Mouse (Mus musculus) testis, adult 2 months (tissue): ENCODE measurements around the gene Nucb1. TPM values are rescaled to one million over a fixed set of nuclear protein-coding genes. Genes with fewer than 3 reads are reported as not detected.
A peak's percentile ranks its signal among the peaks of the same experiment; 100 is the strongest.
"Not testable (repeated sequence)": the region's sequence is repeated elsewhere in the genome, so short reads cannot be mapped to it uniquely, and the experiment has no call there.

Experiments used
- H3K27ac ChIP-seq: fragments of 200-500 bp; 2 replicates; pipeline ENCODE4 v1.5.1; 2012; ENCODE audit warnings: low read depth, low read length; ENCODE audit not compliant: control insufficient read depth, insufficient read depth
- H3K27me3 ChIP-seq: fragments of 200-500 bp; 2 replicates; pipeline ENCODE4 v1.6.1; 2012; ENCODE audit warnings: mild to moderate bottlenecking, low read length, moderate library complexity; ENCODE audit not compliant: control insufficient read depth, insufficient read depth
- H3K36me3 ChIP-seq: fragments of 200-500 bp; 2 replicates; pipeline ENCODE4 v1.6.1; 2012; ENCODE audit warnings: mild to moderate bottlenecking, low read length; ENCODE audit not compliant: control insufficient read depth, insufficient read depth
- H3K4me1 ChIP-seq: fragments of 200-500 bp; 2 replicates; pipeline ENCODE4 v1.6.1; 2012; ENCODE audit warnings: low read length; ENCODE audit not compliant: control insufficient read depth, insufficient read depth
- H3K4me3 ChIP-seq: fragments of 200-500 bp; 2 replicates; pipeline ENCODE4 v1.5.1; 2012; ENCODE audit warnings: low read depth, mild to moderate bottlenecking, low read length, moderate library complexity, mixed read lengths; ENCODE audit not compliant: control insufficient read depth
- CTCF ChIP-seq: fragments of 200-500 bp; IDR thresholded peaks from 2 replicates; pipeline ENCODE4 v1.5.1; 2012; ENCODE audit warnings: low read depth, mild to moderate bottlenecking, inconsistent platforms, low read length, moderate library complexity; ENCODE audit not compliant: control insufficient read depth, insufficient read depth, insufficient replicate concordance
- POLR2A ChIP-seq: fragments of 200-500 bp; IDR thresholded peaks from 2 replicates; pipeline ENCODE4 v1.6.1; 2012; ENCODE audit warnings: low read depth, mild to moderate bottlenecking, inconsistent platforms, low read length, moderate library complexity; ENCODE audit not compliant: control insufficient read depth
- polyA plus RNA-seq: library from polyadenylated mRNA; depleted of rRNA; stranded (reverse); fragments of >200 nt; gene quantifications from 2 replicates; pipeline ENCODE4 v1.2.3, GENCODE M21; 2012

The Nucb1 gene
- polyA plus RNA-seq, 1 experiment = 76.4 TPM

DNA sequence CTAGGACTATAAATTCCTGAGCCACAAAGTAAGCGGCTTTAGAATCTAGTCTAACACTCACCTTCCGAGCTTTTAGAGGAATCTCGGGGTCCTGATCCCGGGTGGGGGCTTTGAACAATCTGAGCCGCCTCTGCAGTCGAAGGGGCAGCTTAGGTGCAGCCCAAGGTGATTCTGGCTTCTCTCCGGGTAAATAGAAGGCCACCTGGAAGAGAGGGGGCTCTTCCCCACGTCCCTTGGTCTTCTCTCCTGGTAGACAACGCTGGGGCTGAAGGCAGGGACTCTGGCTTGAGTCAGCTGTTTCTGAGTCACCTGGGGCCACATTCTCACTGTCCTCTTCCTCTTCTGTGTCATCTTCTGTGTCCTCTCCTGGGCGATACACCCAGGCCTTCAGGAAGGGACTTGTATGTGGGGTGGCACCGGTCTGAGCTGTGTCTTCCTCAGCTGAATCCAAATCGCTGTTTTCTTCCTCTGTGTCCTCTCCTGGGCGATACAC is 13.5 kb upstream of the Nucb1 start:
- Histone ChIP-seq H3K36me3 (no peaks in the 10 kb centered on the region), H3K4me3 (no peak overlapping the region), H3K4me1 (peaks cover 13% of the 10 kb centered on the region), H3K27ac (no peak overlapping the region), H3K27me3 (no peaks in the 10 kb centered on the region)
- TF ChIP-seq POLR2A = no peak
- no peak for TF ChIP-seq CTCF

DNA sequence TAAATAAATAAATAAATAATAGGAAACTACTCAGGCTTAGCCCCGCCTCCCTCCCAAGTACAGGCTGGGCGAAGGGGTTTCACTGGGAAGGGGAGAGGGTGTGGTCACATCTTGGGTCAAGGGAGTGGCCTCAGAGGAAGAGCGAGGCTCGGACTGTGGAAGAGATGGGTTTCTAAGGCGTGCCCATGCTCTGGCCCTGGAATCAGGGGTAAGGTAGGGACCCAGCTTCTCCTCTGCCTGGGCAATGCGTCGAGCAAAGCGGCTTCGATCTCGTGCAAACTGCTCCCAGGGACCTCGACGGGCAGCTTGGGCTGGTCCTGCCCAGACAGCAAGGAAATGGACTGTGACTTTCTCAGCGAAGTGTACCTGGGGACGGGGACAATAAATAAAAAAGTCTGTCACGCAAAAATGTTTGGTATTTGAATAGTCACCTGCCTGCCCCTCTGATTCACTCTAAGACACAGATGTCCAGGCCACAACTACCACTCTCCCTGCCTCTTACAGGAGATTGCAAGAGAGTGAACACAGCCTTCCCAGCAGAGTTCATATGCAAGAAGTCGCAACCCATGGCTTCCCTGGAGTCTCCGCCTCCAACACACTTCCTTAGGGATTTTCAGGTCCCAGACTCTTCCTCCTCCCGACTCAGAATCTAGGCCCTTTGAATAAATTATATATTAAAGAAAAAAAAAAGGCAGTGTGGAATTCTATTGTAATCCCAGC is 12.9 kb upstream of the Nucb1 start:
- Histone ChIP-seq H3K4me3 (no peak overlapping the region), H3K36me3 (no peaks in the 10 kb centered on the region), H3K27ac (no peak overlapping the region), H3K4me1 (peaks cover 13% of the 10 kb centered on the region), H3K27me3 (no peaks in the 10 kb centered on the region)
- TF ChIP-seq CTCF (no peak), POLR2A (no peak)

DNA sequence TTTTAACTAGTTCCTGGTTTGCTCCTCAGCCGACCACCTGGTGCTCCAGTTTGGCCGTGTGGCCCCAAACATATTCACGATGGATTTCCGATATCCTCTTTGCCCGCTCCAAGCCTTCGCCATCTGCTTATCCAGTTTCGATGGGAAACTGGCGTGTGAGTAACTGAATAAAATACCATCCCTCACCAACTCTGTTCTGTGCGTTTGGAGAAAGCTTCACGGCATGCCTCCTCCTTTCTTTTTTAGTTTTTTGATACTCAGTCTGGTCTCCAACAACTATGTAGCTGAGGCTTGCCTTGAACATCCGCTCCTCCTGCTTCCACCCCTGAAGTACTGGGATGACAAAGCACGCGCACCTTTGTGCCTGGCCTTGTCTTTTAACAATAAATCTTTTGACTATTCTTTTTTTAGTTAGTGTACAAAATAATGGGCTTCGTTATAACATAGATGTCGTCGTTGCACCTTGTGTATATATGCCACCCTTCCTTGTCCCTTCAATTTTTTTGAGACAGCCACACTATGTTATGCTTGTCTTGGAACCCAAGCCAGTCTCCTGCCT is 12.1 kb upstream of the Nucb1 start:
- Histone ChIP-seq H3K4me3 (peak overlapping the region; percentile 88), H3K27me3 (no peaks in the 10 kb centered on the region), H3K36me3 (no peaks in the 10 kb centered on the region), H3K27ac (peak overlapping the region; percentile 5; the same call in 1 of the 2 replicates), H3K4me1 (peaks cover 13% of the 10 kb centered on the region)
- TF ChIP-seq POLR2A = no peak
- no peak for TF ChIP-seq CTCF

DNA sequence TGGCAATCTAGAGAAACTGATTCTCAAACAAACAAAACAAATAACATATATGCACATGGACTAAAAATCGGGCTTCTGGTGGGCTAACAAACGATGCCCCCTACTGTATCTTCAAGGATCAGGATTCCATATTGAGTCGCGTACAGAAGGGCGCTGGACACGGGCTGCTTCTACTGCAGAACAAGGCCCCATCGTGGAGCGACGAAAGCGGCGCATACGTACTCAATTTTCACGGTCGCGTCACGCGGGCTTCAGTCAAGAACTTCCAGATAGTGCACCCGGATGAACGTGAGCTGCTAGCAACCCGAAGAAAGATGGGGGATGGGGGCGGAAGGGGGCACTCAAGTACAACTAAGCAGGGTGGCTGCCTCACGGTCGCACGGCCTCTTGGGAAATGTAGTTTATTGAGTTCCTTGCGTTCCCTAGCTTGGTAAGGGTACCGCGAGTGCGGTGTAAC is 11.6 kb upstream of the Nucb1 start:
- H3K4me1 ChIP-seq = peaks cover 13% of the 10 kb centered on the region
- peak overlapping the region; percentile 88 for H3K4me3 ChIP-seq
- no peaks in the 10 kb centered on the region for H3K27me3 ChIP-seq
- peak; percentile 20; the same call in 1 of the 2 replicates for TF ChIP-seq POLR2A
- no peak for TF ChIP-seq CTCF
- no peaks in the 10 kb centered on the region for H3K36me3 ChIP-seq
- peak overlapping the region; percentile 61 for H3K27ac ChIP-seq

DNA sequence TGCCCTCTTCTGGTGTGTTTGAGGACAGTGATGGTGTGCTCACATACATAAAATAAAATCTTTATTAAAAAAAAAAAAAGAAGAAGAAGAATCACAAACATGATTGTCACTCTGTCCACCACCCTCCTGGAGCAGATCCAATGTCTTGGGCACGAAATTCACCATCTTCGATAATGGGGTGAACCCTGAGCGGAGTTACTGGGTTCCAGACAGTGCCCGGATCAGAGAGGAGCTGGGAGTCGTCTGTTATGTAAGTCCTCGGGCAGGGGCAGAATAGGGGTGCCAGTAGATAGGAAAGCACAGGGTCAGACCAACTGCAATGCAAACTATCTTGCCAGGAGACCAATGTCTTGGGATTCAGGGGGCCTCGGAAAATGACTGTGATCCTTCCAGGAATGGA is 10.4 kb upstream of the Nucb1 start:
- H3K27me3 ChIP-seq = no peaks in the 10 kb centered on the region
- TF ChIP-seq CTCF (no peak), POLR2A (no peak)
- H3K4me1 ChIP-seq = peaks cover 15% of the 10 kb centered on the region; the same call in 1 of the 2 replicates
- peak overlapping the region; percentile 10; the same call in 1 of the 2 replicates for H3K4me3 ChIP-seq
- no peak overlapping the region for H3K27ac ChIP-seq
- no peaks in the 10 kb centered on the region for H3K36me3 ChIP-seq

DNA sequence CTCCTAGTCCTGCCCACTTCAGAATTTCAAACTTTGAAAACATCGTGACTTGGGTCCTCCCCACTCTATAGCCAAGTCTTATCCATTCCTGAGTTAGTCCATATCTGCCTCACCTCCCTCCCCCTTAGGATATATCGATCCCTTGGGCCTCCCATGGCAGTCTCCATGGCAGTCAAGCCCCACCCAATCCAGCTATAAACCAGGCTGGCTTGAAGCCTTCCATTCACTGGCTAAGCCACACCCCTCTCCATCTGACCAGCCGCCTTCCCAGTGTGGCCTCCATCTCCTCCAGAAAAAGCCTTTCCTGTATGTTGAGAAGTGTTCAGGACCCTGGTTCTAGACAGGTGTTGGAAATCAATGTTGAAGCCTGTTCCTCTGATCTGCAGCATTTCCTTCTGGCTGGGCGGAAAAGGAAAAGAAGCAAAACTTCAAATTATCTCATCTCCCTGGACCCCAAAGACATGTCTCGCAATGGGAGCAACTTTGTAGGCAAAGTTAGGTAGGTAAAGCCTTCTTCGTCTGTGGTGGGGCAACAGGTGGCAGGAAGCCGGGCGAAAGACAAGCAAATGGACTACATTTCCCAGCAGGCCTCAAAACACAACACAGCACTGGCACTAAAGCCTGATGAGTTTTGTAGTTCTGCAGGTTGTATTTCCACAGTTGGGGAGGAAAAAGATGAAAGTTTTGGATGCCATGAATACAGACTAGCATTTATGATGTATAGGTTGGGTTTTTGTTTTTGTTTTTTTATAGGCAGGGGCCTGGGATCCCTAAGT is 9.3 kb upstream of the Nucb1 start:
- Histone ChIP-seq H3K4me3 (peak overlapping the region; percentile 78), H3K36me3 (no peaks in the 10 kb centered on the region), H3K4me1 (peaks cover 10% of the 10 kb centered on the region; the same call in 1 of the 2 replicates), H3K27ac (no peak overlapping the region), H3K27me3 (no peaks in the 10 kb centered on the region)
- no peak for TF ChIP-seq POLR2A
- no peak for TF ChIP-seq CTCF

GRCm38 (mm10) chr7:45518618-45519017 is 8.4 kb upstream of the Nucb1 start:
- no peaks in the 10 kb centered on the region for H3K27me3 ChIP-seq
- no peaks in the 10 kb centered on the region for H3K36me3 ChIP-seq
- H3K4me1 ChIP-seq = peaks cover 6% of the 10 kb centered on the region; the same call in 1 of the 2 replicates
- TF ChIP-seq POLR2A (no peak; the same call in 1 of the 2 replicates), CTCF (0 out of 2 replicates have a peak, but pooled peaks have one; percentile 9)
- peak overlapping the region; percentile 78 for H3K4me3 ChIP-seq
- H3K27ac ChIP-seq = no peak overlapping the region

DNA sequence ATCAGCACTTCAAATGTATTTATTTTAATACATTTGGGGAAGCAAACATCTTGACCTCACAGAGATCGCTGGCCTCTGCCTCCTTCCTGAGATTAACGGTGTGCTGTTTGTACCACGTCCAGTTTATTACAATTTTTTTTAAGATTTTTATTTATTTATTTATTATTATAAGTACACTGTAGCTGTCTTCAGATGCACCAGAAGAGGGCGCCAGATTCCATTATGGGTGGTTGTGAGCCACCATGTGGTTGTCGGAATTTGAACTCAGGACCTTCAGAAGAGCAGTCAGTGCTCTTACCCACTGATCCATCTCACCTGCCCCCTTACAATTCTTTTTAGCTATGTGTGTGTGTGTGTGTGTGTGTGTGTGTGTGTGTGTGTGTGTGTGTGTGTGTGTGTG is 6.6 kb upstream of the Nucb1 start:
- peak overlapping the region; percentile 84 for H3K4me3 ChIP-seq
- not testable (repeated sequence) for H3K27ac ChIP-seq, H3K36me3 ChIP-seq, H3K27me3 ChIP-seq, H3K4me1 ChIP-seq
